Mouse (Mus musculus): ENCODE data around the gene Hyal3. TPM values are rescaled to one million over a fixed set of nuclear protein-coding genes. Genes with fewer than 3 reads are reported as not detected.

The Hyal3 gene
- polyA plus RNA-seq, 1 experiment from 2014 or later: 0.89 TPM

GRCm38 (mm10) chr9:107612191-107612944 lies 31.8 kb downstream of the Hyal3 start:
- peak; percentile 99 for DNase-seq
- peak overlapping the region; percentile 100 for H3K27ac ChIP-seq (replicated peaks; ENCODE audit: low read depth, low read length)
- no peaks in the 10 kb centered on the region for H3K9me3 ChIP-seq (ENCODE audit: control insufficient read depth, low read length)
- peak overlapping the region; percentile 70 for H3K4me2 ChIP-seq (ENCODE audit: low read length)
- peaks cover 35% of the 10 kb centered on the region for H3K36me3 ChIP-seq (ENCODE audit: control insufficient read depth, insufficient read depth, low read length)
- H3K4me3 ChIP-seq (replicated peaks; ENCODE audit: low read depth, low read length): peak overlapping the region; percentile 25
- peak; percentile 92 for ATAC-seq (ENCODE audit: low FRiP score, low TSS enrichment)
- H3K4me1 ChIP-seq (ENCODE audit: control insufficient read depth, insufficient read depth, low read length): peaks cover 22% of the 10 kb centered on the region
- no peaks in the 10 kb centered on the region for H3K27me3 ChIP-seq (ENCODE audit: control insufficient read depth, insufficient read depth, low read length)
- peak overlapping the region; percentile 80 for H3K9ac ChIP-seq (replicated peaks; ENCODE audit: low read length)
- 1% methylated on average over 48 of the region's 48 CpGs for WGBS

DNA sequence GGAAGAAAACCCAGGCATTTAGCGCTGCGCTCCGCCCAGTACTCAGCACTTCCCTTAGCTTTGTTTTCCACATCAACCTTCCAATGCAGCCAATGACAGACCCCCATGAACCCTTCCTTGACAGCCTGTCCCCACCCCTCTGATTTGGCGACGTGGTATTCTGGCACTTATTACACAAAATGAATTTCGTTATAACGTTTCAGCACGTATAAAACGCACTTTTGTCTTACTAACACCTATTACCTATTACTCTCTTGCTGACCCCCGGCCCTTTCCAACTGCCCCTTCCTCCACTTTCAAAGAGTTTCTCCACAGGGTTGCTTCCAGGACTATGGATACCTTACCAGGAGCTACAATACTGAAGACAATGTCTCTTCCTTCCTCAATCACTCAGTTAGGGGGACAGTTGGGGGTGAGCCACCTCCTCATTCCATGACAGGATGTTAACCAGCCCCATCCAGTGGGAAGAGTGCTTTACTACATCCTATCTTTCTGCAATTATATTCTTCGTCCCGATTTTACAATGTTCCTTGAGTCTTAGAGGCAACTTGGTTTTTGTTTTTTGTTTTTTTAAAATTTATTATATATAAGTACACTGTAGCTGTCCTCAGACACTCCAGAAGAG lies 32.4 kb downstream of the Hyal3 start:
- Histone ChIP-seq H3K27ac (replicated peaks; ENCODE audit: low read depth, low read length) (peak overlapping the region; percentile 100), H3K4me2 (ENCODE audit: low read length) (peak overlapping the region; percentile 70), H3K27me3 (ENCODE audit: control insufficient read depth, insufficient read depth, low read length) (no peaks in the 10 kb centered on the region), H3K4me1 (ENCODE audit: control insufficient read depth, insufficient read depth, low read length) (peaks cover 22% of the 10 kb centered on the region), H3K9ac (replicated peaks; ENCODE audit: low read length) (peak overlapping the region; percentile 80; the same call in 1 of the 2 replicates), H3K9me3 (ENCODE audit: control insufficient read depth, low read length) (no peaks in the 10 kb centered on the region), H3K36me3 (ENCODE audit: control insufficient read depth, insufficient read depth, low read length) (peaks cover 40% of the 10 kb centered on the region), H3K4me3 (replicated peaks; ENCODE audit: low read depth, low read length) (peak overlapping the region; percentile 25; the same call in 1 of the 2 replicates)
- no peak; the same call in 1 of the 2 replicates for ATAC-seq (ENCODE audit: low FRiP score, low TSS enrichment)
- WGBS: 13% methylated on average over 12 of the region's 12 CpGs
- DNase-seq: peak; percentile 71

DNA sequence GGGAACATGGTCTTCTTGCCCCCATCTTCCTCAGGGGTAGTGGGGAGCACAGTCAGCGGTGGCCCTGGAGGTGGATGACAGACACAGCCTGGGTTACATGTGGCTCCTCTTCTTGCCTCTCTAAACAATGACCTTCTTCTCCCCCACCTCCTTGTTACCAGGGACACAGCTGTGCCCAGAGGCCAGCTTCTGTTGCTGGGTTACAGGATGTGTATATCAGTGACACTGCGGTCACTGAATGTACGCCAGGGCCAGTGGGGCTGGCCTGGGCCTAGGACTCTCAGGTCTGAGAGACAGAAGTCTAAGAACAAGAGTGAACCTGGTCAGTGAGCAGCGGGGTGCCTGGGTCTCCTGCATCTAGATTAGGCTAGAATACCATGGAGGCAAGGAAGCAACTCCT lies 34.4 kb downstream of the Hyal3 start:
- WGBS: 52% methylated on average over 4 of the region's 4 CpGs
- Histone ChIP-seq H3K36me3 (ENCODE audit: control insufficient read depth, insufficient read depth, low read length) (peaks cover 60% of the 10 kb centered on the region), H3K4me2 (ENCODE audit: low read length) (no peak overlapping the region), H3K9ac (replicated peaks; ENCODE audit: low read length) (no peak overlapping the region), H3K9me3 (ENCODE audit: control insufficient read depth, low read length) (no peaks in the 10 kb centered on the region), H3K27ac (replicated peaks; ENCODE audit: low read depth, low read length) (peak overlapping the region; percentile 33; the same call in 1 of the 2 replicates), H3K4me1 (ENCODE audit: control insufficient read depth, insufficient read depth, low read length) (peaks cover 18% of the 10 kb centered on the region), H3K27me3 (ENCODE audit: control insufficient read depth, insufficient read depth, low read length) (no peaks in the 10 kb centered on the region), H3K4me3 (replicated peaks; ENCODE audit: low read depth, low read length) (no peak overlapping the region)
- DNase-seq: no peak
- ATAC-seq (ENCODE audit: low FRiP score, low TSS enrichment): no peak

DNA sequence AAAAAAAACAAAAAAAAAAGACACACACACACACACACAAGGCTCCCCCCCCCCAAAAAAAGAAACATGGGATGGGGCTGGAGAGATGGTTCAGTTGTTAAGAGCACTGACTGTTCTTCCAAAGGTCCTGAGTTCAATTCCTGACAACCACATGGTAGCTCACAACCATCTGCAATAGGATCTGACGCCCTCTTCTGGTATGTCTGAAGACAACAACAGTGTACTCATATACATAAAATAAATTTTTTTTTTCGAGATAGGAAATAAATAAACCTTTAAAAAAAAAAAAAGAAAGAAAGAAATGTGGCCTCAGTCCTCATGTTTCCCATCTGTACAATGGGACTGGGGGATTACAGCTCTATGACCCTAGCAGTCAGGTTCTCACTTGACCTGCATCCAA lies 36.8 kb downstream of the Hyal3 start:
- DNase-seq (no peak), ATAC-seq (ENCODE audit: low FRiP score, low TSS enrichment) (no peak)
- H3K9me3 ChIP-seq (ENCODE audit: control insufficient read depth, low read length): no peaks in the 10 kb centered on the region
- no peak overlapping the region for H3K9ac ChIP-seq (replicated peaks; ENCODE audit: low read length)
- H3K4me3 ChIP-seq (replicated peaks; ENCODE audit: low read depth, low read length): no peak overlapping the region
- no peaks in the 10 kb centered on the region for H3K27me3 ChIP-seq (ENCODE audit: control insufficient read depth, insufficient read depth, low read length)
- peaks cover 71% of the 10 kb centered on the region for H3K36me3 ChIP-seq (ENCODE audit: control insufficient read depth, insufficient read depth, low read length)
- no peak overlapping the region for H3K27ac ChIP-seq (replicated peaks; ENCODE audit: low read depth, low read length)
- H3K4me1 ChIP-seq (ENCODE audit: control insufficient read depth, insufficient read depth, low read length): peaks cover 5% of the 10 kb centered on the region
- no peak overlapping the region for H3K4me2 ChIP-seq (ENCODE audit: low read length)
- WGBS: 84% methylated on average over 2 of the region's 2 CpGs

DNA sequence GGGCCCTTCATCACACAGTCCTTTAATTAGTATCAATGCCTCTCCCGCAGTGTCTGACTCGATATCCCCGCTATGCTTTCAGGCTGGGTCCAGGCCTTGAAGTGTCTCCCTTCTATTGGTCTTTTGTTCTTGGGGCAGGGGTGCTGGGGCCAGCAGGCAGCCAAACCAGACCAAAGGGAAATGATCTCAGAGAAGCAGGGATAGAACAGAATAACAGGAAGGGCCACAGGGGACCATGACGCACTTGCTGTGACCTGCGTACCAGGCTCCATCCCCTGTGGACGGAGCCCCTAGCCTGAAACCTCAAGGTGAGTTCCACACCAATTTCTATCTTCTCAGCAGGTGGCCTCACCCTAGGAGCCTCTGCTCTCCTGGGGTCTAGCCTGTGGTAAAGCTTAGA lies 37.5 kb downstream of the Hyal3 start:
- peaks cover 74% of the 10 kb centered on the region for H3K36me3 ChIP-seq (ENCODE audit: control insufficient read depth, insufficient read depth, low read length)
- no peak overlapping the region for H3K4me2 ChIP-seq (ENCODE audit: low read length)
- H3K27ac ChIP-seq (replicated peaks; ENCODE audit: low read depth, low read length): peak overlapping the region; percentile 45; the same call in 1 of the 2 replicates

DNA sequence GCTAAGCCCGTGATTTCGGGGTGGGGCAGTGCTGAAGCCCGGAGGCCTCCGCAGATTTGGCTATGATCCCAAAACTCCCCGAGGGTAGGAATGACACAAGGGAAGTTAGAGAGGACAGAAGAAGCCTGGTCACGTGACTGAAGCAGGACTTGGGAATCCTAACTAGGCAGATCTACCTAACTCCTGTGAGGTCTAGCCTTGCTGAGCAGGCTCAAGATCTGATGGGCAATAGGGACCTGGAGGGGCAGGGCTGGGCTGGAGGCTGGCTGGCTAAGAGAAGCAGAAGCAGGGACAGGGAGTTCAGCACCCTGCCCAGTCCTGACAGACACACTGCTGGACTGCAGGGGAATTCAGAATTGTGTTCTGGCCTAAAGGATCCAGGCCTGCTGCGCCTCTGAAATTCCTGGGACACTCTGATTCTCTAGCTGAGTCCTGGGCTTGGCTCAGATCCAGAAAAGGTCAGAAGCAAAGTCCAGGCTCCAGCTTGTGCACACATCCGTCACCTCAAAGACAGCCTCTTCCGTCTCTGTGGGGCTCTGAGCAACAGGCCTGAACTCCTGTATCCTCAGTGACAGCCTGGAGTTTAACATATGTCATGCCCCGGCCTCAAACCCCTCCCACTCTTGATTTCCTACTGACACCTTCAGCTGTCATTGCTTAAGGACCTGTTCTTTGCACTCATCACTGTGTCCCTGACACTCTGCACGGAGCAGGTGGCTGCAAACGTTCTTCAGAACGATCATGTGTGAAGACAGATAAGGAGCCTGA lies 38.3 kb downstream of the Hyal3 start:
- H3K36me3 ChIP-seq (ENCODE audit: control insufficient read depth, insufficient read depth, low read length): peaks cover 71% of the 10 kb centered on the region
- no peaks in the 10 kb centered on the region for H3K9me3 ChIP-seq (ENCODE audit: control insufficient read depth, low read length)
- H3K27ac ChIP-seq (replicated peaks; ENCODE audit: low read depth, low read length): peak overlapping the region; percentile 42
- H3K9ac ChIP-seq (replicated peaks; ENCODE audit: low read length): no peak overlapping the region; the same call in 1 of the 2 replicates
- no peak overlapping the region for H3K4me3 ChIP-seq (replicated peaks; ENCODE audit: low read depth, low read length)
- DNase-seq: peak; percentile 73
- H3K4me2 ChIP-seq (ENCODE audit: low read length): no peak overlapping the region
- no peaks in the 10 kb centered on the region for H3K27me3 ChIP-seq (ENCODE audit: control insufficient read depth, insufficient read depth, low read length)
- peak; percentile 21; the same call in 1 of the 2 replicates for ATAC-seq (ENCODE audit: low FRiP score, low TSS enrichment)
- H3K4me1 ChIP-seq (ENCODE audit: control insufficient read depth, insufficient read depth, low read length): no peaks in the 10 kb centered on the region
- 57% methylated on average over 13 of the region's 13 CpGs for WGBS

More for the DNA sequence above, 37.5 kb downstream of the Hyal3 start:
- peaks cover 1% of the 10 kb centered on the region for H3K4me1 ChIP-seq (ENCODE audit: control insufficient read depth, insufficient read depth, low read length)
- H3K9me3 ChIP-seq (ENCODE audit: control insufficient read depth, low read length): no peaks in the 10 kb centered on the region
- ATAC-seq (ENCODE audit: low FRiP score, low TSS enrichment) (no peak), DNase-seq (no peak)
- no peak overlapping the region for H3K9ac ChIP-seq (replicated peaks; ENCODE audit: low read length)
- no peaks in the 10 kb centered on the region for H3K27me3 ChIP-seq (ENCODE audit: control insufficient read depth, insufficient read depth, low read length)
- 95% methylated on average over 6 of the region's 6 CpGs for WGBS
- no peak overlapping the region for H3K4me3 ChIP-seq (replicated peaks; ENCODE audit: low read depth, low read length)

- Histone ChIP-seq H3K36me3 (ENCODE audit: control insufficient read depth, insufficient read depth, low read length) (peaks cover 66% of the 10 kb centered on the region), H3K9me3 (ENCODE audit: control insufficient read depth, low read length) (no peaks in the 10 kb centered on the region), H3K27ac (replicated peaks; ENCODE audit: low read depth, low read length) (peak overlapping the region; percentile 42), H3K4me3 (replicated peaks; ENCODE audit: low read depth, low read length) (no peak overlapping the region), H3K4me2 (ENCODE audit: low read length) (no peak overlapping the region), H3K4me1 (ENCODE audit: control insufficient read depth, insufficient read depth, low read length) (no peaks in the 10 kb centered on the region), H3K27me3 (ENCODE audit: control insufficient read depth, insufficient read depth, low read length) (no peaks in the 10 kb centered on the region), H3K9ac (replicated peaks; ENCODE audit: low read length) (no peak overlapping the region; the same call in 1 of the 2 replicates)
- 80% methylated on average over 13 of the region's 13 CpGs for WGBS
- DNase-seq (no peak), ATAC-seq (ENCODE audit: low FRiP score, low TSS enrichment) (no peak)
Measured at GRCm38 (mm10) chr9:107619546-107619879, 38.9 kb downstream of the Hyal3 start.

GRCm38 (mm10) chr9:107620954-107621353 lies 40.3 kb downstream of the Hyal3 start:
- Histone ChIP-seq H3K27me3 (ENCODE audit: control insufficient read depth, insufficient read depth, low read length) (no peaks in the 10 kb centered on the region), H3K4me1 (ENCODE audit: control insufficient read depth, insufficient read depth, low read length) (peaks cover 7% of the 10 kb centered on the region), H3K4me3 (replicated peaks; ENCODE audit: low read depth, low read length) (no peak overlapping the region), H3K27ac (replicated peaks; ENCODE audit: low read depth, low read length) (no peak overlapping the region), H3K9ac (replicated peaks; ENCODE audit: low read length) (no peak overlapping the region), H3K9me3 (ENCODE audit: control insufficient read depth, low read length) (no peaks in the 10 kb centered on the region), H3K4me2 (ENCODE audit: low read length) (no peak overlapping the region), H3K36me3 (ENCODE audit: control insufficient read depth, insufficient read depth, low read length) (peaks cover 59% of the 10 kb centered on the region)
- ATAC-seq (ENCODE audit: low FRiP score, low TSS enrichment): no peak
- DNase-seq: no peak
